ENCODE assay signal across 8 mouse cellular contexts in genomic region chr14:7818463-7819121, GRCm38 (mm10). TPM values are rescaled to one million over a fixed set of nuclear protein-coding genes. Genes with fewer than 3 reads are reported as not detected.
A peak's percentile ranks its signal among the peaks of the same experiment; 100 is the strongest.
DNase-seq lines count a peak whose midpoint lies in the region; ATAC-seq and TF ChIP-seq lines count a peak whose summit lies in the region.

No protein-coding gene starts in this region.

- H3K4me3 ChIP-seq in left cerebral cortex, adult 2 months, result peak overlapping the region; percentile 87
- peak overlapping the region; percentile 77 for H3K4me3 ChIP-seq in embryonic facial prominence, embryonic 12.5 days
- H3K4me3 ChIP-seq in hindbrain, embryonic 14.5 days (replicated peaks; ENCODE audit: low read length), result peak overlapping the region; percentile 62
- peak overlapping the region; percentile 64 for H3K4me3 ChIP-seq in neural tube, embryonic 11.5 days (ENCODE audit: low read depth, low read length)

- 0 out of 2 replicates have a peak, but pooled peaks have one; percentile 4 for ATAC-seq in embryonic facial prominence, embryonic 12.5 days (ENCODE audit: insufficient number of reproducible peaks, insufficient read depth, low FRiP score, low TSS enrichment)
- ATAC-seq in hindbrain, embryonic 14.5 days (ENCODE audit: low FRiP score), result peak; percentile 42; the same call in 1 of the 2 replicates
- ATAC-seq in neural tube, embryonic 11.5 days (ENCODE audit: insufficient read depth, low FRiP score, low TSS enrichment), result peak; percentile 58

- no peak for TF ChIP-seq CTCF in left cerebral cortex, adult 2 months (IDR thresholded peaks at IDR 0.05)

- WGBS in embryonic facial prominence, embryonic 12.5 days, result under 1% methylated on average over 36 of the region's 36 CpGs
- under 1% methylated on average over 36 of the region's 36 CpGs for WGBS in hindbrain, embryonic 14.5 days
- under 1% methylated on average over 36 of the region's 36 CpGs for WGBS in neural tube, embryonic 11.5 days

- no peaks in the 10 kb centered on the region for H3K27me3 ChIP-seq in embryonic facial prominence, embryonic 12.5 days
- H3K27me3 ChIP-seq in hindbrain, embryonic 14.5 days (ENCODE audit: control insufficient read depth, insufficient read depth, low read length), result no peaks in the 10 kb centered on the region
- H3K27me3 ChIP-seq in neural tube, embryonic 11.5 days (ENCODE audit: control insufficient read depth, insufficient read depth, low read length), result no peaks in the 10 kb centered on the region

- DNase-seq in left cerebral cortex, adult 2 months (ENCODE audit: extremely low spot score in 1 of 2, low spot score in 2 of 2), result no peak
- DNase-seq in left cerebral cortex, adult 9 months (ENCODE audit: low spot score in 2 of 2), result no peak
- peak; percentile 14 for DNase-seq in T-cell, adult 2 months (ENCODE audit: low spot score)
- no peak for DNase-seq in hindbrain, embryonic 14.5 days (ENCODE audit: low spot score)
- peak; percentile 25 for DNase-seq in liver
- peak; percentile 44 for DNase-seq in neural tube, embryonic 11.5 days (ENCODE audit: low spot score)
- no peak for DNase-seq in ovary, postnatal 10 days (ENCODE audit: low spot score)

- peak overlapping the region; percentile 82 for H3K9ac ChIP-seq in embryonic facial prominence, embryonic 12.5 days
- peak overlapping the region; percentile 85 for H3K9ac ChIP-seq in hindbrain, embryonic 14.5 days
- peak overlapping the region; percentile 47 for H3K9ac ChIP-seq in neural tube, embryonic 11.5 days (ENCODE audit: low read length)

- H3K4me1 ChIP-seq in embryonic facial prominence, embryonic 12.5 days, result peaks cover 41% of the 10 kb centered on the region
- peaks cover 29% of the 10 kb centered on the region for H3K4me1 ChIP-seq in hindbrain, embryonic 14.5 days (replicated peaks; ENCODE audit: control insufficient read depth, insufficient read depth, low read length)
- H3K4me1 ChIP-seq in neural tube, embryonic 11.5 days (ENCODE audit: control insufficient read depth, insufficient read depth, low read length), result peaks cover 12% of the 10 kb centered on the region

- no peaks in the 10 kb centered on the region for H3K9me3 ChIP-seq in embryonic facial prominence, embryonic 12.5 days
- H3K9me3 ChIP-seq in hindbrain, embryonic 14.5 days (ENCODE audit: control insufficient read depth, low read length), result no peaks in the 10 kb centered on the region
- no peaks in the 10 kb centered on the region for H3K9me3 ChIP-seq in neural tube, embryonic 11.5 days (ENCODE audit: control insufficient read depth, low read length)

- peak overlapping the region; percentile 87 for H3K4me2 ChIP-seq in embryonic facial prominence, embryonic 12.5 days (replicated peaks)
- H3K4me2 ChIP-seq in hindbrain, embryonic 14.5 days (replicated peaks), result peak overlapping the region; percentile 90
- peak overlapping the region; percentile 94 for H3K4me2 ChIP-seq in neural tube, embryonic 11.5 days (ENCODE audit: low read depth)

- peak overlapping the region; percentile 87 for H3K27ac ChIP-seq in left cerebral cortex, adult 2 months
- H3K27ac ChIP-seq in embryonic facial prominence, embryonic 12.5 days, result peak overlapping the region; percentile 78
- peak overlapping the region; percentile 73 for H3K27ac ChIP-seq in hindbrain, embryonic 14.5 days
- H3K27ac ChIP-seq in neural tube, embryonic 11.5 days (ENCODE audit: low read depth, low read length), result no peak overlapping the region

- intact Hi-C loops in left cerebral cortex, adult 2 months (cut with DNase I), result loop anchor here (2.0 to 5.0 kb wide), 2 partner anchors 34 to 70 kb away; no protein-coding TSS in a partner anchor

- H3K36me3 ChIP-seq in embryonic facial prominence, embryonic 12.5 days, result no peaks in the 10 kb centered on the region
- no peaks in the 10 kb centered on the region for H3K36me3 ChIP-seq in hindbrain, embryonic 14.5 days (replicated peaks; ENCODE audit: control insufficient read depth, insufficient read depth)
- no peaks in the 10 kb centered on the region for H3K36me3 ChIP-seq in neural tube, embryonic 11.5 days (ENCODE audit: control insufficient read depth, insufficient read depth, low read length)

RNA-seq across cellular contexts. Expression of gene Flnb, which starts 0.8 kb away (rescaled TPM):
- total RNA-seq in left cerebral cortex, adult 2 months (2021), result 10 to 100 TPM; 66.0 to 68.6 TPM
- polyA plus RNA-seq in embryonic facial prominence, embryonic 12.5 days (2016; fragmentation: Nextera tagmentation; extraction: Ambion mirVana), result 32.8 and 32.9 TPM in 2 replicates
- 7.4 and 9.0 TPM in 2 replicates for polyA plus RNA-seq in hindbrain, embryonic 14.5 days (2014; fragmentation: Nextera tagmentation; extraction: Ambion mirVana)
- 14.4 and 15.5 TPM in 2 replicates for polyA plus RNA-seq in neural tube, embryonic 11.5 days (2014; fragmentation: Nextera tagmentation; extraction: Ambion mirVana)

RNA-seq across cellular contexts. Expression of gene Gm26661, which starts 27.2 kb away (rescaled TPM):
- not detected for total RNA-seq in left cerebral cortex, adult 2 months (2021)
- polyA plus RNA-seq in embryonic facial prominence, embryonic 12.5 days (2016; fragmentation: Nextera tagmentation; extraction: Ambion mirVana), result not detected in 2 replicates
- polyA plus RNA-seq in hindbrain, embryonic 14.5 days (2014; fragmentation: Nextera tagmentation; extraction: Ambion mirVana), result not detected in 2 replicates
- polyA plus RNA-seq in neural tube, embryonic 11.5 days (2014; fragmentation: Nextera tagmentation; extraction: Ambion mirVana), result not detected in 2 replicates

Comparison
In these comparisons a context has a peak if more than half of its experiments do, and no peak if none do; other contexts are left out.
1. DNase-seq: peak in T-cell, adult 2 months (single experiment), liver (single experiment) and neural tube, embryonic 11.5 days (single experiment); none in left cerebral cortex, adult 2 months (0 of 2), left cerebral cortex, adult 9 months (0 of 2), hindbrain, embryonic 14.5 days (single experiment) and ovary, postnatal 10 days (single experiment).
2. ATAC-seq: peak in every context shown above with its lines; median percentile 58 in neural tube, embryonic 11.5 days; 42 in hindbrain, embryonic 14.5 days; 4 in embryonic facial prominence, embryonic 12.5 days.
3. Peak in every context shown above with its lines, with median percentiles within 50 percentile points of each other: H3K4me3 ChIP-seq, H3K4me2 ChIP-seq and H3K9ac ChIP-seq.